Mouse (Mus musculus) midbrain, embryonic 12.5 days (tissue): ENCODE data around the gene Fbxo47. TPM values are rescaled to one million over a fixed set of nuclear protein-coding genes. Genes with fewer than 3 reads are reported as not detected.

Source experiments
- ATAC-seq: fragments of 200-750 bp; cut with Nextera tagmentation; 2 replicates; pipeline ENCODE4 v1.8.0; 2017; ENCODE audit warnings: low read depth, moderate TSS enrichment, moderate library complexity; ENCODE audit not compliant: low FRiP score
- H3K27ac ChIP-seq: fragments of 300-500 bp; sonication (generic); replicated peaks from 2 replicates; pipeline ENCODE4 v1.5.1; 2016; ENCODE audit warnings: mild to moderate bottlenecking
- H3K27me3 ChIP-seq: fragments of 300-500 bp; sonication (generic); 2 replicates; pipeline ENCODE4 v1.6.1; 2016; ENCODE audit warnings: mild to moderate bottlenecking
- H3K36me3 ChIP-seq: fragments of 300-500 bp; sonication (generic); 2 replicates; pipeline ENCODE4 v1.6.1; 2016
- H3K4me1 ChIP-seq: fragments of 300-500 bp; sonication (generic); 2 replicates; pipeline ENCODE4 v1.6.1; 2016
- H3K4me2 ChIP-seq: fragments of 300-500 bp; sonication (generic); replicated peaks from 2 replicates; pipeline ENCODE4 v1.6.1; 2016; ENCODE audit warnings: mild to moderate bottlenecking, moderate library complexity
- H3K4me3 ChIP-seq: fragments of 300-500 bp; sonication (generic); 2 replicates; pipeline ENCODE4 v1.5.1; 2016; ENCODE audit warnings: mild to moderate bottlenecking
- H3K9ac ChIP-seq: fragments of 300-500 bp; sonication (generic); replicated peaks from 2 replicates; pipeline ENCODE4 v1.6.1; 2016; ENCODE audit warnings: mild to moderate bottlenecking, moderate library complexity
- H3K9me3 ChIP-seq: fragments of 300-500 bp; sonication (generic); 2 replicates; pipeline ENCODE4 v1.6.1; 2016; ENCODE audit warnings: mild to moderate bottlenecking
- WGBS: fragments of 180-500 bp; shearing (Covaris S2); methylation state at CpG from one replicate; pipeline ENCODE4 v1.1.7; 2016; 5-methylcytosine and 5-hydroxymethylcytosine counted together
- polyA plus RNA-seq: library from polyadenylated mRNA; unstranded; fragments of >200 nt; fragmentation: Nextera tagmentation; extraction: Ambion mirVana; gene quantifications from 2 replicates; pipeline ENCODE4 v1.2.1, GENCODE M21; 2016

Fbxo47 gene
- polyA plus RNA-seq, 1 experiment from 2014 or later, result 0.54 TPM

GRCm38 (mm10) chr11:97826414-97826813 is 57.5 kb downstream of the Fbxo47 start:
- peaks cover 2% of the 10 kb centered on the region; the same call in 1 of the 2 replicates for H3K4me1 ChIP-seq
- no peak overlapping the region for H3K27ac ChIP-seq
- peaks cover 40% of the 10 kb centered on the region for H3K36me3 ChIP-seq
- H3K9me3 ChIP-seq, result no peaks in the 10 kb centered on the region
- H3K9ac ChIP-seq, result no peak overlapping the region
- no peaks in the 10 kb centered on the region for H3K27me3 ChIP-seq
- WGBS, result 85% methylated on average over 7 of the region's 7 CpGs
- H3K4me2 ChIP-seq, result no peak overlapping the region
- H3K4me3 ChIP-seq, result no peak overlapping the region
- no peak for ATAC-seq

- Histone ChIP-seq H3K9me3 (no peaks in the 10 kb centered on the region), H3K36me3 (peaks cover 43% of the 10 kb centered on the region), H3K9ac (no peak overlapping the region), H3K27ac (no peak overlapping the region), H3K4me2 (no peak overlapping the region), H3K4me3 (no peak overlapping the region), H3K4me1 (peaks cover 2% of the 10 kb centered on the region; the same call in 1 of the 2 replicates), H3K27me3 (no peaks in the 10 kb centered on the region)
- WGBS, result 88% methylated on average over 9 of the region's 9 CpGs
- no peak for ATAC-seq
Observed at GRCm38 (mm10) chr11:97825971-97826370, 58.0 kb downstream of the Fbxo47 start.

GRCm38 (mm10) chr11:97825295-97825694 is 58.7 kb downstream of the Fbxo47 start:
- Histone ChIP-seq H3K4me2 (no peak overlapping the region), H3K9ac (no peak overlapping the region), H3K36me3 (peaks cover 43% of the 10 kb centered on the region), H3K4me1 (peaks cover 2% of the 10 kb centered on the region; the same call in 1 of the 2 replicates), H3K4me3 (no peak overlapping the region), H3K9me3 (no peaks in the 10 kb centered on the region), H3K27me3 (no peaks in the 10 kb centered on the region), H3K27ac (no peak overlapping the region)
- 92% methylated on average over 10 of the region's 10 CpGs for WGBS
- no peak for ATAC-seq

- Histone ChIP-seq H3K27ac (no peak overlapping the region), H3K4me1 (peaks cover 2% of the 10 kb centered on the region; the same call in 1 of the 2 replicates), H3K27me3 (no peaks in the 10 kb centered on the region), H3K9ac (no peak overlapping the region), H3K4me2 (no peak overlapping the region), H3K9me3 (no peaks in the 10 kb centered on the region), H3K4me3 (no peak overlapping the region), H3K36me3 (peaks cover 43% of the 10 kb centered on the region)
- no peak for ATAC-seq
- WGBS, result 85% methylated on average over 6 of the region's 6 CpGs
Observed at GRCm38 (mm10) chr11:97824895-97825294, 59.1 kb downstream of the Fbxo47 start.

- Histone ChIP-seq H3K36me3 (peaks cover 37% of the 10 kb centered on the region), H3K4me3 (no peak overlapping the region), H3K4me2 (no peak overlapping the region), H3K27me3 (no peaks in the 10 kb centered on the region), H3K4me1 (peaks cover 4% of the 10 kb centered on the region), H3K9ac (no peak overlapping the region), H3K9me3 (no peaks in the 10 kb centered on the region), H3K27ac (no peak overlapping the region)
- ATAC-seq, result no peak
- 97% methylated on average over 11 of the region's 11 CpGs for WGBS
Observed at GRCm38 (mm10) chr11:97824168-97824567, 59.8 kb downstream of the Fbxo47 start.

GRCm38 (mm10) chr11:97822840-97823603 is 60.9 kb downstream of the Fbxo47 start:
- Histone ChIP-seq H3K9me3 (no peaks in the 10 kb centered on the region), H3K27ac (no peak overlapping the region), H3K4me3 (no peak overlapping the region), H3K9ac (no peak overlapping the region), H3K36me3 (peaks cover 33% of the 10 kb centered on the region), H3K4me1 (peaks cover 16% of the 10 kb centered on the region), H3K4me2 (no peak overlapping the region), H3K27me3 (no peaks in the 10 kb centered on the region)
- 76% methylated on average over 20 of the region's 20 CpGs for WGBS
- ATAC-seq, result no peak

GRCm38 (mm10) chr11:97821401-97822064 is 62.4 kb downstream of the Fbxo47 start:
- no peak for ATAC-seq
- Histone ChIP-seq H3K9ac (no peak overlapping the region), H3K4me3 (no peak overlapping the region), H3K9me3 (no peaks in the 10 kb centered on the region), H3K4me2 (no peak overlapping the region), H3K36me3 (peaks cover 33% of the 10 kb centered on the region), H3K27ac (no peak overlapping the region), H3K4me1 (peaks cover 29% of the 10 kb centered on the region), H3K27me3 (no peaks in the 10 kb centered on the region)
- 92% methylated on average over 8 of the region's 8 CpGs for WGBS

- Histone ChIP-seq H3K4me3 (no peak overlapping the region), H3K9me3 (no peaks in the 10 kb centered on the region), H3K27me3 (no peaks in the 10 kb centered on the region), H3K27ac (no peak overlapping the region), H3K4me1 (peaks cover 35% of the 10 kb centered on the region), H3K9ac (no peak overlapping the region), H3K4me2 (no peak overlapping the region), H3K36me3 (peaks cover 29% of the 10 kb centered on the region)
- no peak for ATAC-seq
- WGBS, result 72% methylated on average over 4 of the region's 4 CpGs
Observed at GRCm38 (mm10) chr11:97820840-97821239, 63.1 kb downstream of the Fbxo47 start.

GRCm38 (mm10) chr11:97819923-97820322 is 64.0 kb downstream of the Fbxo47 start:
- no peak for ATAC-seq
- Histone ChIP-seq H3K36me3 (peaks cover 26% of the 10 kb centered on the region), H3K9ac (no peak overlapping the region), H3K9me3 (no peaks in the 10 kb centered on the region), H3K27me3 (no peaks in the 10 kb centered on the region), H3K27ac (no peak overlapping the region), H3K4me1 (peaks cover 44% of the 10 kb centered on the region), H3K4me2 (no peak overlapping the region), H3K4me3 (no peak overlapping the region)
- 86% methylated on average over 5 of the region's 5 CpGs for WGBS

GRCm38 (mm10) chr11:97819102-97819501 is 64.9 kb downstream of the Fbxo47 start:
- 45% methylated on average over 4 of the region's 4 CpGs for WGBS
- Histone ChIP-seq H3K4me2 (no peak overlapping the region), H3K27ac (peak overlapping the region; percentile 84), H3K9ac (peak overlapping the region; percentile 37; the same call in 1 of the 2 replicates), H3K36me3 (peaks cover 25% of the 10 kb centered on the region), H3K4me1 (peaks cover 44% of the 10 kb centered on the region), H3K27me3 (no peaks in the 10 kb centered on the region), H3K4me3 (no peak overlapping the region), H3K9me3 (no peaks in the 10 kb centered on the region)
- ATAC-seq, result no peak

- Histone ChIP-seq H3K4me2 (peak overlapping the region; percentile 10), H3K27me3 (no peaks in the 10 kb centered on the region), H3K9me3 (no peaks in the 10 kb centered on the region), H3K4me1 (peaks cover 50% of the 10 kb centered on the region), H3K9ac (peak overlapping the region; percentile 37; the same call in 1 of the 2 replicates), H3K27ac (peak overlapping the region; percentile 84), H3K4me3 (no peak overlapping the region), H3K36me3 (peaks cover 30% of the 10 kb centered on the region)
- WGBS, result 4% methylated on average over 4 of the region's 4 CpGs
- ATAC-seq, result peak; percentile 58
Observed at GRCm38 (mm10) chr11:97818571-97818970, 65.4 kb downstream of the Fbxo47 start.

- WGBS, result 11% methylated on average over 6 of the region's 6 CpGs
- no peaks in the 10 kb centered on the region for H3K9me3 ChIP-seq
- peak overlapping the region; percentile 84 for H3K27ac ChIP-seq
- H3K27me3 ChIP-seq, result no peaks in the 10 kb centered on the region
- ATAC-seq, result 0 out of 2 replicates have a peak, but pooled peaks have one; percentile 10
- no peak overlapping the region for H3K4me3 ChIP-seq
- peaks cover 55% of the 10 kb centered on the region for H3K4me1 ChIP-seq
- peaks cover 27% of the 10 kb centered on the region for H3K36me3 ChIP-seq
- H3K9ac ChIP-seq, result no peak overlapping the region; the same call in 1 of the 2 replicates
- H3K4me2 ChIP-seq, result peak overlapping the region; percentile 10; the same call in 1 of the 2 replicates
Observed at GRCm38 (mm10) chr11:97818003-97818402, 66.0 kb downstream of the Fbxo47 start.
